11 mouse cellular contexts compared by ENCODE assay signal in genomic region chr5:147723811-147724210, GRCm38 (mm10). TPM values are rescaled to one million over a fixed set of nuclear protein-coding genes. Genes with fewer than 3 reads are reported as not detected.
DNase-seq lines count a peak whose midpoint lies in the region; ATAC-seq and TF ChIP-seq lines count a peak whose summit lies in the region.
"Had no signal": no experiment of that assay in that cellular context is flagged by ENCODE, and none has a peak within 500 bp of the region (broad histone marks: within the 10 kb centered on the region; RNA-seq: fewer than 3 reads in every experiment).

No protein-coding gene starts in this region.

- TF ChIP-seq CTCF in lung, embryonic 14.5 days (IDR thresholded peaks at IDR 0.05; ENCODE audit: low read depth), result no peak

- intact Hi-C loops in heart, postnatal 36 days (cut with DNase I), result loop anchor here (2.0 to 5.0 kb wide), 2 partner anchors 125 to 188 kb away; no protein-coding TSS in a partner anchor
- intact Hi-C loops in left cerebral cortex, postnatal 10 days (cut with DNase I), result loop anchor here (10.0 kb wide), 1 partner anchor 121 kb away; no protein-coding TSS in a partner anchor

- peak overlapping the region; percentile 62 for H3K4me3 ChIP-seq in heart, embryonic 13.5 days
- H3K4me3 ChIP-seq in lung, embryonic 14.5 days (ENCODE audit: low read depth, low read length), result peak overlapping the region; percentile 48
- peak overlapping the region; percentile 11 for H3K4me3 ChIP-seq in hindbrain, embryonic 13.5 days
- H3K4me3 ChIP-seq in neural tube, embryonic 13.5 days, result peak overlapping the region; percentile 16

- 4% methylated on average over 17 of the region's 17 CpGs for WGBS in heart, embryonic 13.5 days
- 6% methylated on average over 17 of the region's 17 CpGs for WGBS in lung, embryonic 14.5 days
- 3% methylated on average over 17 of the region's 17 CpGs for WGBS in hindbrain, embryonic 13.5 days
- WGBS in neural tube, embryonic 13.5 days, result 4% methylated on average over 17 of the region's 17 CpGs

- peaks cover 86% of the 10 kb centered on the region for H3K27me3 ChIP-seq in heart, embryonic 13.5 days (replicated peaks)
- H3K27me3 ChIP-seq in lung, embryonic 14.5 days (ENCODE audit: insufficient read depth, low read length), result peaks cover 74% of the 10 kb centered on the region
- H3K27me3 ChIP-seq in hindbrain, embryonic 13.5 days, result peaks cover 94% of the 10 kb centered on the region
- H3K27me3 ChIP-seq in neural tube, embryonic 13.5 days, result peaks cover 98% of the 10 kb centered on the region

- no peak for ATAC-seq in heart, embryonic 13.5 days (ENCODE audit: extremely low read depth, insufficient number of reproducible peaks, low FRiP score, low TSS enrichment)
- ATAC-seq in lung, embryonic 14.5 days (ENCODE audit: insufficient read depth), result no peak
- ATAC-seq in hindbrain, embryonic 13.5 days (ENCODE audit: low FRiP score), result no peak
- no peak for ATAC-seq in neural tube, embryonic 13.5 days (ENCODE audit: low read depth)

- peak overlapping the region; percentile 86 for H3K9ac ChIP-seq in heart, embryonic 13.5 days
- no peak overlapping the region; the same call in 1 of the 2 replicates for H3K9ac ChIP-seq in lung, embryonic 14.5 days
- H3K9ac ChIP-seq in hindbrain, embryonic 13.5 days, result no peak overlapping the region
- H3K9ac ChIP-seq in neural tube, embryonic 13.5 days, result no peak overlapping the region
- H3K9ac ChIP-seq: forebrain, embryonic 12.5 days had no signal

- H3K4me1 ChIP-seq in heart, embryonic 13.5 days, result peaks cover 35% of the 10 kb centered on the region
- no peaks in the 10 kb centered on the region for H3K4me1 ChIP-seq in lung, embryonic 14.5 days (ENCODE audit: insufficient read depth)
- H3K4me1 ChIP-seq in hindbrain, embryonic 13.5 days (replicated peaks), result peaks cover 18% of the 10 kb centered on the region
- peaks cover 18% of the 10 kb centered on the region for H3K4me1 ChIP-seq in neural tube, embryonic 13.5 days (replicated peaks)

- H3K9me3 ChIP-seq in heart, embryonic 13.5 days, result no peaks in the 10 kb centered on the region
- H3K9me3 ChIP-seq in lung, embryonic 14.5 days (ENCODE audit: low read depth, low read length), result no peaks in the 10 kb centered on the region
- H3K9me3 ChIP-seq in hindbrain, embryonic 13.5 days, result no peaks in the 10 kb centered on the region
- H3K9me3 ChIP-seq in neural tube, embryonic 13.5 days, result no peaks in the 10 kb centered on the region
- H3K9me3 ChIP-seq: forebrain, embryonic 12.5 days had no signal

- no peak overlapping the region for H3K27ac ChIP-seq in heart, embryonic 13.5 days (replicated peaks)
- no peak overlapping the region for H3K27ac ChIP-seq in lung, embryonic 14.5 days (ENCODE audit: low read depth)
- H3K27ac ChIP-seq in hindbrain, embryonic 13.5 days, result no peak overlapping the region
- H3K27ac ChIP-seq in neural tube, embryonic 13.5 days (replicated peaks), result no peak overlapping the region
- H3K27ac ChIP-seq: forebrain, embryonic 12.5 days had no signal

- DNase-seq in heart, postnatal 36 days, result no peak
- no peak for DNase-seq in lung, embryonic 14.5 days
- DNase-seq in lung, postnatal 25 days (ENCODE audit: low spot score), result no peak
- DNase-seq in cerebellum, postnatal 25 days, result no peak
- no peak for DNase-seq in left cerebral cortex, postnatal 10 days (ENCODE audit: extremely low spot score in 1 of 2, low spot score in 2 of 2)
- DNase-seq: cerebellum, adult 11-12 months; kidney, postnatal 10 days had no signal

- H3K36me3 ChIP-seq in heart, embryonic 13.5 days, result no peaks in the 10 kb centered on the region
- no peaks in the 10 kb centered on the region for H3K36me3 ChIP-seq in lung, embryonic 14.5 days (ENCODE audit: insufficient read depth)
- no peaks in the 10 kb centered on the region for H3K36me3 ChIP-seq in hindbrain, embryonic 13.5 days
- no peaks in the 10 kb centered on the region for H3K36me3 ChIP-seq in neural tube, embryonic 13.5 days
- H3K36me3 ChIP-seq: forebrain, embryonic 12.5 days had no signal

- H3K4me2 ChIP-seq in heart, embryonic 13.5 days, result peak overlapping the region; percentile 94
- peak overlapping the region; percentile 78 for H3K4me2 ChIP-seq in lung, embryonic 14.5 days
- no peak overlapping the region for H3K4me2 ChIP-seq in hindbrain, embryonic 13.5 days
- no peak overlapping the region for H3K4me2 ChIP-seq in neural tube, embryonic 13.5 days
- H3K4me2 ChIP-seq: forebrain, embryonic 12.5 days had no signal

RNA-seq across cellular contexts. Expression of gene Flt1, which starts 2.0 kb away (rescaled TPM):
- 19.4 and 20.1 TPM in 2 replicates for polyA plus RNA-seq in heart, embryonic 13.5 days (2015; fragmentation: Nextera tagmentation; extraction: Ambion mirVana)
- 10 to 100 TPM; 61.4 to 87.8 TPM for total RNA-seq in heart, postnatal 36 days (2021)
- polyA plus RNA-seq in lung, embryonic 14.5 days (2014; fragmentation: Nextera tagmentation; extraction: Ambion mirVana), result 18.4 and 22.9 TPM in 2 replicates
- 11.1 and 12.0 TPM in 2 replicates for polyA plus RNA-seq in hindbrain, embryonic 13.5 days (2015; fragmentation: Nextera tagmentation; extraction: Ambion mirVana)
- polyA plus RNA-seq in neural tube, embryonic 13.5 days (2015; fragmentation: Nextera tagmentation; extraction: Ambion mirVana), result 11.2 and 12.3 TPM in 2 replicates
- total RNA-seq in left cerebral cortex, postnatal 10 days (2021), result 10 to 100 TPM; 23.5 to 24.7 TPM

Comparison
In these comparisons a context has a peak if more than half of its experiments do, and no peak if none do; other contexts are left out.
1. H3K4me2 ChIP-seq: peak in heart, embryonic 13.5 days (single experiment) and lung, embryonic 14.5 days (single experiment); none in hindbrain, embryonic 13.5 days (single experiment) and neural tube, embryonic 13.5 days (single experiment).
2. H3K4me3 ChIP-seq: peak in every context shown above with its lines; median percentile 62 in heart, embryonic 13.5 days; 48 in lung, embryonic 14.5 days; 16 in neural tube, embryonic 13.5 days; 11 in hindbrain, embryonic 13.5 days.